Mouse (Mus musculus) gastrocnemius, postnatal 4 days (tissue): Measurements from ENCODE around the gene Hpgds. TPM values are rescaled to one million over a fixed set of nuclear protein-coding genes. Genes with fewer than 3 reads are reported as not detected.

Source experiments
- total RNA-seq, 2 experiments: library from RNA; stranded (reverse); gene quantifications; 2 replicates each; pipeline ENCODE4 v1.2.3; 2021

Gene Hpgds
- total RNA-seq, 2 experiments from 2014 or later, result 4.3 to 4.5 TPM

Other genes starting within 250 kb of the Hpgds start
- 10 to 100 TPM; 29.7 to 36.4 TPM for gene Smarcad1, start 102.3 kb downstream of the Hpgds start, total RNA-seq
- not detected for gene C130060K24Rik, start 236.2 kb upstream of the Hpgds start, total RNA-seq